Mouse (Mus musculus): ENCODE measurements around the gene Atp6v1c2.

The Atp6v1c2 gene

DNA sequence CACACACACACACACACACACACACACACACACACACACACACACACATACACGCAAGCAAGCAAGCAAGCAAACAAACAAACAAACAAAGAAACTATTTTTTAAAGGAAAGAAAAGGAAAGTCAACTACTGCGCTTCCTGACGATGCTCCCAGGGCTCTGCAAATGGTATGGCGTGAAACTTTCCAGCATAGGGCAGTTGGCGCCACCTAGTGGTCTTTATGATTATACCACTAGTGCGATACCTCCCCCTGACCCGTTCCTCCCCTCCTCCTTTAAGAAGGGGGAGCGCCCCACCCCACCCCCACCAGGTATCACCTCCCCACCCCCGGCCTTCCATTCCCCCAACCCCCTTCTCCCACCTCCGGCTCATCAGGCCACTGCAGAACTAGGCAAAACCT, 72.3 kb downstream of the Atp6v1c2 start:
- no peak for DNase-seq (ENCODE audit: low spot score)

DNA sequence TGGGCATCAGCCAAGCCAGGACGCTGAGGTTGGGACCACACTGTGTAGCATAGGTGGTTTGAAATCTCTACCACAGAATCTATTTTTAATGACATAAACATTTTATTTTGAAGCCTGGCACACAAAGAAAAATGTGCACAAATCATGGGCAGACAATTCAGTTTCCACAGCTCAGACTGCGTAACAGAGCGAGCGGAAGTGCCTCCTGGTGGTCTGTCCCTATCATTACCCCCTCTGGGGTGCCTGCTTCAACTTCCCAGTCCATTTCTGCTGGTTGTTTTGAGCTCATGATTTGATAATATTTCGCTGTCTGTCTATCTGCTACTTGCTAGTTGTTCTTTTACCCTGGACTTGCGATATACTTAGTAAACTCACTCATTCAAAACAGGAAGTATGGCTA, 73.6 kb downstream of the Atp6v1c2 start:
- DNase-seq (ENCODE audit: low spot score) = no peak

DNA sequence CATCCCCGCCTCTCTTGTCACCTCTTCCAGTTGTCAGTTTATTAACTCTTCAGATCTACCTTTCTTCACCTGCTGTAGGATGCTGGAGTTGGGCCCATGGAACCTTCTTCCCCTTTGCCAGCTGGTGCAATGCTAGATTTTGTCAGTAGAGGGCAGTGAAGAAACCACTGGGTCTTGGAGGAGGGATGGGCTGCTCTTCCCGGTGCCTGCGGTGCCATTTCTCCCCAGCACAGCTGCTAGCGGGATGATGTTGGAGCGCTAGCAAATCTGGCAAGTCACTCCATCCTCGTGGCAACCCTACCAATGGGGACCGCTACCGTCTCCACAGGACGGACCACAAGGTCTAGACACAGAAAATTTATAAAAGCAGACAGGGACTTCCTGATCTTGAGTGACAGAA, 76.1 kb downstream of the Atp6v1c2 start:
- DNase-seq (ENCODE audit: low spot score) = no peak

DNA sequence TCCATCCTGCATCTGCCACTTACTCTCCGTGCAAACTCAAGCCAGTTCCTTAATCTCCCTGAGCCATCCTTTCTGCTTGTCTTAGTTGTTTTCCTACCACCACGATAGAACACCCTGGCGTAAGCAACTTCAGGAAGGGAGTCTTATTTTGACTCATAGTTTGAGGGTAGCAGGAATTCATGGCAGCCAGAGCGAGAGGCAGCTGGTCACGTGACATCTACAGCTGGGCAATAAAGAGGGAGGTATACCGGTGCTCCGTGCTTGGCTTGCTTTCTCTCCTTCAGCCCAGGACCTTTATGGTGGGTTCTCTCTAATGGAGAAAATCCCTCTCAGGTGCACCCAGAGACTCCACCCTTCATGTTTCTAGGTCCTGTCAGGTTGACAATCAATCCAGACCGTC, 78.2 kb downstream of the Atp6v1c2 start:
- no peak for DNase-seq (ENCODE audit: low spot score)

DNA sequence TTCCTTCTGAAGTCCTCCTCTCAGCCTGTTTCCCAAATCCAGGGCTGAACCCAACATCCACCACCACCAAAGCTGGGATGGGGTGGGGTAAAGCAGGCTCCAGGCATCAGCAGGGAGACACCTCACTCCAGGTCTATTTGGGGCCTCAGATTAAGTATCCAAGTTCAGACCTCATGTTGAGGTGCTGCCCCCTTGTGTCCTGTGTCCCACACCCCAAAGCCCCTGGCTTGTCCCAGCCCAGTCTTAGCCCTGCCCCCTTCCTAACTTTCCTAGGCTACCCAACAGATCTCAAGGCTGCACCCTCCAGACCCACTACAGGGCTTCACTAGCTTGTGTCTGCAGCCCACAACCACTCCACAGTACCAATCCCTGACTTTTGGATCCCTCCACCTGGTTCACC, 87.1 kb downstream of the Atp6v1c2 start:
- DNase-seq (ENCODE audit: low spot score) = no peak

DNA sequence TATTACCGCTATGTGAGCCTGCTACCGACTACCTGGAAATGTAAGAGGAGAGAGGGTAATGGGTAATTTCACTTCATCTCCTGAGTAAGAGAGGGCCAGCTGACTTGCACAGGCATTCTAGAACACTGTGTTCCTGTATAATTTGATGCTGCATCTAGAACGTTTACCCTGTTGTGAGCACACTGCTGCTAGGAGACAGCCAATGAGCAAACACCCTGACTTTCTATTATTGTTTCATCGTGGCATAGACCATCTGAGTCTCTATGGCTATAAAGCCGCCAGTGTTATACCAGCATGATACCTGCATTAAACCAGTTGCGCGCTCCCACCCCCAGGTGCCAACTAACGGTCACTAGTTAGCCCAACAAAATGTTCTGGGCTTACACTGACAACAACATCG, 87.5 kb downstream of the Atp6v1c2 start:
- no peak for DNase-seq (ENCODE audit: low spot score)

DNA sequence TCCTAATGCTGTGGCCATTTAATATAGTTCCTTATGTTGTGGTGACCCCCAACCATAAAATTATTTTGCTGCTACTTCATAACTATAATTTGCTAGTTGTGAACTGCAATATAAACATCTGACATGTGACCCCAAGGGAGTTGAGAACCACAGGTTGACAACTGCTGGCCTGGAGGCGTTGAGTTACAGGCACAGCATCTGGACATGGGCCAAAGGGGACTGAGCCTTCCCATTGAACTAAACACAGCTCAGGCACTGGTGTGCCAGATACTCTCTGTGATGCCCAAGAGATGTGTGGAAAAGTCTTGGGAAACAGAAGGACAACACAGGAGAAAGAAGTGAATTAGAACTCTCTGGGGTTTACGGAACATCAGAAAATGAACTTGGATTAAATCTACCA, 88.1 kb downstream of the Atp6v1c2 start:
- no peak for DNase-seq (ENCODE audit: low spot score)

DNA sequence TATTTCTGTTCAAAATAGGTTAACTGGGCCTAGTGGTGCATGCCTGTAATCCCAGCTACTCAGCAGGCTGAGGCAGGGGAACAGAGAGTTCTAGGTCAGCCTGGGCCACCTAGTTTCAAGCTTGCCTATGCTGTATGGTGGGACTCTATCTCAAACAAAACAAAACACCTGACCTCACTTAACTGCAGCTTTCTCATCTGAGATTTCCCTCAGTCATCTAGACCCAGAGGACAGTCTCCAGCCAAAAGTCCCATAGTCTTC, 89.8 kb downstream of the Atp6v1c2 start:
- no peak for DNase-seq (ENCODE audit: low spot score)

DNA sequence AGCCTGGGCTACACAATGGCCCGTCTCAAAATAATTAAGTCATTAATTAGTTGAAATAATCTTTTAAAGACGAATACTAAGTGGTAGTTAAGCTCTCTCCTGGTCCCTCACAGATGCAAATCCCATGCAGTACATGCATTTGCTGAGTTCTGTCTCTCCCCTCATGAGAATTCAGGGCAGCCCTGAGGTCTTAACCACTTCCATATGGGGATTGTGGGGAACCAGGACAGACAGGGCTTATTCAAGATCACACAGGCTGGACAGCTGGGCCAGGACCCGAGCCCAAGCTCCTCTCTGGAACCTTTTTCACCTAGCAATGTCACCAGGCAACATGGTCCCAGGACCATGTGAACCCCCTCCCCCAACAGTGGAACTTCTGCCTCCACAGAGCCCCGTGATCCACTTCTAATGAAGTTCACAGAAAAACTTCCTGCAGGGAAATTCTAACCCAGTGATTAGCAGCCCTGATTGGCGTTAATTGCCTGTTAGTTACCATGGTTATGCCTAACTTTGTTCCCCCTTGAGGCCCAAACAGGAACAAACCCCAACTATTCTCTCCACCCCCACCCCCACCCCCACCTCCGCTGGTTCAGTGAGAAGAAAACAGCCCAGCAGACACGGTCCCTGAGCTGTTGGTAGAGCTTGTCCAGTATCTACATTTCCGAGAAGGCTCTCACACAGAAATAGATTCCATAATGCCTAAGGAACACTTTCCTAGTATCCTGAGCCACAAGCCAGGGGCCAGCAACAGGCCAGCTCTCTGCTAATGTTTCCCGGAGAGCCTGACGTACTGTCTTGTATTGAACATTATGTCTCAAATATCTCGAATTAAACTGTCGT, 90.4 kb downstream of the Atp6v1c2 start:
- no peak for DNase-seq (ENCODE audit: low spot score)

DNA sequence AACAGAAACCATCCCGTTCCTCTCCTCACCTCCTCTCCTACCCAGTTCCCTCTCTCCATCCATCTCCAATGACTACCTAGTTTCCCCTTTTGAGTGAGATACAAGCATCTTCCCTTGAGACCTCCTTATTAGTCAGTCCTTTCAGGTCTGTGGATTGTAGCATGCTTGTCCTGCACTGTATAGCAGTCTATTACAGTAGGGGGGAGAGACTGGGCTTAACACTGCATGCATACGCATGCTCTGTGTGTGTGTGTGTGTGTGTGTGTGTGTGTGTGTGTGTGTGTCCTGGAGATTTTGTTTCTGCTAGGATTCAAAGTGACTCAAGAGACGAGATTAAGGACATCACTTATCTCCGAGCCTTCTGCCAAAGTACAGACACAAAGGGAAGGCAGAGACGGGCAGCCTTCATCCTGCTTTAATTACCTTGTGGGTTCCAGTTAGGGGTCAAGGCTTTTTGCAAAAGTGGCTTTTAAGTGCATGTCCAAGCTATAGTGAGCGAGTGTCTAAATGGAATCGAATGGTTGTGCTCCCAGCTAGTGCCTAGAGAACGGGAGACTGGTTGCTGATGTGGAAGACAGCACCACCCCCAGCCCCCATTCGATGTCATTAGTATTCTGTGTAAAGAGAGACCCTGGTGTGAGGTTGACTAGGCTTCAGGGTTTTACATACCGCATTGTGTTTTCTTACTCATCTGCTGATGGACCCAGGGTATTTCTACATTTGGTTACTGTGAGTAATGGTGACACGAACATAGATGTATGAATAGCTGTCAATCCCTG, 93.4 kb downstream of the Atp6v1c2 start:
- DNase-seq (ENCODE audit: low spot score) = no peak

Data from urinary bladder, postnatal 10 days (tissue).